Mouse (Mus musculus) macrophage (primary cell): ENCODE measurements around the gene Rcor1. TPM values are rescaled to one million over a fixed set of nuclear protein-coding genes. Genes with fewer than 3 reads are reported as not detected.

Source experiments
- H3K27ac ChIP-seq: fragments of 350-480 bp; formaldehyde crosslinking; 2 replicates; pipeline ENCODE4 v1.9.0; 2021
- H3K36me3 ChIP-seq: fragments of 350-480 bp; formaldehyde crosslinking; 2 replicates; pipeline ENCODE4 v1.9.0; 2021; ENCODE audit errors: inconsistent target
- H3K4me3 ChIP-seq: fragments of 350-480 bp; formaldehyde crosslinking; 2 replicates; pipeline ENCODE4 v1.9.0; 2021; ENCODE audit errors: inconsistent target
- H3K79me2 ChIP-seq: fragments of 350-480 bp; formaldehyde crosslinking; 2 replicates; pipeline ENCODE4 v1.9.0; 2021; ENCODE audit errors: inconsistent target
- WGBS: methylation state at CpG from one replicate; pipeline ENCODE4 v1.1.7; 2026; ENCODE audit warnings: inconsistent platforms; ENCODE audit not compliant: missing documents; 5-methylcytosine and 5-hydroxymethylcytosine counted together
- polyA plus RNA-seq: library from polyadenylated mRNA; stranded (reverse); fragments of 250-400 nt; gene quantifications from 3 replicates; pipeline ENCODE4 v1.2.4, GENCODE M21; 2018; ENCODE audit warnings: inconsistent platforms

The Rcor1 gene
- polyA plus RNA-seq, 1 experiment from 2014 or later = 22.6 TPM

DNA sequence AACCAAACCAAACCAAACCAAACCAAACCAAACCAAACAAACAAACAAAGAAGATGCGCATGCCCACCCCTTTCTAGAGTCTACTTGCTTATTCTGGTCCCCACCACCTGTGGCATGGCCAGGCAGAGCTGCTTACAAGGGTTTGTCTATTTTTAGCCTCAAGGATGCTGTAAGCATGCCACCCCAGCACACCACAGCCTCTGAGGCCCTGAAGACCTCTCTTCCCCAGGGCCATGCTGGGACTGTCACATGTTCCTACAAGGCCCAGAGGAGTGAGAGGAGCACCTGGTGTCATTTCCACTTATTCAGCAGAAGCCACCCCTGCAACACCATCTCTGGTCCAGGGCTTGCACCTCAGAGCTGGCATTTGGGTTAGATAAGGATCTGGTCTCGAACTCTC, 105.4 kb downstream of the Rcor1 start:
- no peaks in the 10 kb centered on the region for H3K79me2 ChIP-seq
- H3K4me3 ChIP-seq = no peak overlapping the region
- H3K36me3 ChIP-seq = no peaks in the 10 kb centered on the region
- WGBS = 95% methylated on average over 2 of the region's 2 CpGs
- H3K27ac ChIP-seq = no peak overlapping the region

DNA sequence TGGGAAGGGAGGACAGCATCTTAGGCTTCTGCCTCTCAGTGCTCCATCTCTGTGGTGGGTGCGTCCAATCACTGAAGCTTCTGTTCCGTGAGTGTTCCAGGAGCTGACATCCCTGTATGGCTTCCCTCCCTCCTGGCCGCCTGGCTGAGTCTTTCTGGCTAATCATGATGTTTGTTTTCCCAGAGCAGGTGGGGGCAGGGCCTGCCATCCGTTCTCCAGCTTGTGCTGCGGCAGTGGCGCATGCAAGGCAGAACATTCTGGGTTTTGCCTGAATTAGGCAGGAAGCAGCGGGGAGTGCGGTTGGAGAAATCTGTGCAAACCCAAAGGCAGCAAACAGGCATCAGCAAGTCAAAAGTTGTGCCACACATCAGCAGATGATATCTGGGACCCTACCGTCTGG, 106.1 kb downstream of the Rcor1 start:
- no peaks in the 10 kb centered on the region for H3K79me2 ChIP-seq
- no peaks in the 10 kb centered on the region for H3K36me3 ChIP-seq
- H3K4me3 ChIP-seq = no peak overlapping the region
- 90% methylated on average over 9 of the region's 9 CpGs for WGBS
- no peak overlapping the region for H3K27ac ChIP-seq

- Histone ChIP-seq H3K79me2 (no peaks in the 10 kb centered on the region), H3K36me3 (no peaks in the 10 kb centered on the region), H3K4me3 (no peak overlapping the region), H3K27ac (no peak overlapping the region)
- WGBS = 49% methylated on average over 17 of the region's 17 CpGs
These were observed 110.5 kb downstream of the Rcor1 start for GRCm38 (mm10) chr12:111149495-111150235.

DNA sequence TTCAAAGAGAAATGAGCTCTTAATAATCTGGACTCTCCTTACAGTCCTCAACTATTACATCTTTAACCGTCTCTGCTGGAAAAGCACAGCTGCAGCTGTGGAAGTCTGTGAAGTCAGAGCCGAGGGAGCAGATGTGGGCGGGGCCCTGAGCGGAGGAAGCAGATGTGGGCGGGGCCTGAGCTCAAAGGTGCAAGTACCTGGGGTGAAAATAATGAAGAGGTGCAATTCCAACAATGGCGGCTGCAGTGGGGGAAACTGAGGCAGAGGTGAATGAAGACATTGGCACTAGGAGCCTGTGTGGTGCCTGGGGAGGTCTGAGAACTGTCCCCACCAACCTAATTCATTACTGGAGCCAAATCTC, 111.1 kb downstream of the Rcor1 start:
- H3K79me2 ChIP-seq = no peaks in the 10 kb centered on the region
- no peak overlapping the region for H3K4me3 ChIP-seq
- H3K27ac ChIP-seq = no peak overlapping the region
- no peaks in the 10 kb centered on the region for H3K36me3 ChIP-seq
- WGBS = 28% methylated on average over 6 of the region's 6 CpGs

- no peak overlapping the region for H3K4me3 ChIP-seq
- H3K36me3 ChIP-seq = no peaks in the 10 kb centered on the region
- WGBS = 91% methylated on average over 4 of the region's 5 CpGs
- H3K79me2 ChIP-seq = no peaks in the 10 kb centered on the region
- no peak overlapping the region for H3K27ac ChIP-seq
These were observed 112.4 kb downstream of the Rcor1 start for GRCm38 (mm10) chr12:111151422-111152156.

DNA sequence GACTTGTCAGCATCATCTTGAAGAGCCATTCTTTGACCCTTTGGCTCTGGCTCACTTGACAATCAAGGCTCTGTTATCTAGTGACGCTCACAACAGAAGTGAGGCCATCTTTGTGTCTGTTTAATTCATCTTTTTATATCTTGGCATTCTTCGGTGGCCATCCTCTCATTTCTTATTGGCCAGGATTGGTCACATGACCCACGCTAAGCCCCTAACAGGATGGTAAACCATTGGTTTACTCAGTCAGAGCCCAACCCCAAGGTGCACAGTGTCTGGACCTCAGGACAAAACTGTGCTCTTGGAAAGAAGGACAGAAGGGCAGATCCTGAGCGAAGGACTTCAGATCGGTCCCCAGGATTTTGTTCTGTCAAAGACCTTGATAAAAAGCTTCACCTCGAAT, 113.4 kb downstream of the Rcor1 start:
- no peak overlapping the region for H3K27ac ChIP-seq
- WGBS = 93% methylated on average over 6 of the region's 6 CpGs

DNA sequence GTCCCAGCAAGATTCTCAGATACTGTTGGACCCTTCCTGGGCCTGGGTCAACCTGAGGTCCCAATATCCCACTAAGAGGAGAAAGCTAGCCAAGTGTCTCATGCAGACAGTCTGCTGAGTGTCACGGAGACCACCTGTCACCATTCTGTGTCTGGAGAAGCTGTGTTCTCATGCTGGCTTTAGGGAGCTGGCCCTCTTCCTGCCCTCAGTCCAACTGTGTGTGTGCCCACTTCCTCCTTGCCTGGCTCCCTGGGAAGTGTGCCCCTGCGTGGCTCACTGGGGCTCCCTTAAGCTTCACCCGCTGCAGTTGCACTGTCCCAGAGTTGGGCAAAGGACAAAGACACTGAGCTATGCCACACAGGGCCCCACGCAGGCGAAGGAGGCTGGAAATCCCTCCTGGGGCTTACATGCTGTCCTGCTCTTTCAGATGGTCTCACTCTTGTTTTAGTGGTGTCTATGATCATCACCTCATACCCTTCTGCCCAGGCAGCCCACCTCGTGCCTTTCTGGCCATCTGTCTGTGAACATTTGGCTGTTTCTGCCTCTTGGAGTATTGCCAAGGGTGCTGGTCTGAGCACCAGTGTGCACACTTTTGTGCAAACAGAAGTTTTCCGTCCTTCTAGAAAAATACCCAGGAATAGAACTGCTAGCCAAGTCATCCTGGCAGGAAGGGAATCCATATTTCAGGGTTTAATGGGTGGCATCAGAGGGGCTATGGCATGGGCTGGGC, 114.0 kb downstream of the Rcor1 start:
- Histone ChIP-seq H3K4me3 (no peak overlapping the region), H3K36me3 (no peaks in the 10 kb centered on the region), H3K27ac (no peak overlapping the region), H3K79me2 (no peaks in the 10 kb centered on the region)
- WGBS = 48% methylated on average over 7 of the region's 7 CpGs

More for the DNA sequence above, 113.4 kb downstream of the Rcor1 start:
- H3K79me2 ChIP-seq = no peaks in the 10 kb centered on the region
- H3K36me3 ChIP-seq = no peaks in the 10 kb centered on the region
- no peak overlapping the region for H3K4me3 ChIP-seq

GRCm38 (mm10) chr12:111153946-111154345, 114.8 kb downstream of the Rcor1 start:
- no peak overlapping the region for H3K4me3 ChIP-seq
- H3K79me2 ChIP-seq = no peaks in the 10 kb centered on the region
- H3K36me3 ChIP-seq = no peaks in the 10 kb centered on the region
- 86% methylated on average over 5 of the region's 5 CpGs for WGBS
- no peak overlapping the region for H3K27ac ChIP-seq

DNA sequence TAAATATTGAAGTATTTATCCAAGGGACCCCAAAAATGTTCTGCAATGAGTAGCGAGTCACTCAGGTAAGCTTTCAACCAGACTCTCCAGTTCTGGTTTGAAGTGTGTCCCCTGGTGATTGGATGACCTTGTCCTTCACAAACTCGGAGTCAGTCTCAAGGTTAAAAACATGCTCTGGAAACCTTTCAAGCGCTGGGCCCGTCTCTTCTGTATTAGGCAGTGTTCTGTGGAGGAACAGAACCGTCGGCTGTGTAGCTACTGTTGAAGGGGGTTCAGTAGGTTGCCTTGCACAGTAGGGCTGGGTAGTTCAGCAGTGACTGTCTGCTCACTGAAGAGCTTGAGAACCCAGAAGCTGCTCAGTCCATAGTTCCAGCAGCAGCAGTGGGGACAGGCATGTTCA, 115.5 kb downstream of the Rcor1 start:
- Histone ChIP-seq H3K27ac (no peak overlapping the region), H3K4me3 (no peak overlapping the region), H3K36me3 (no peaks in the 10 kb centered on the region), H3K79me2 (no peaks in the 10 kb centered on the region)
- WGBS = 94% methylated on average over 6 of the region's 6 CpGs

GRCm38 (mm10) chr12:111155756-111156155, 116.6 kb downstream of the Rcor1 start:
- Histone ChIP-seq H3K4me3 (no peak overlapping the region), H3K36me3 (no peaks in the 10 kb centered on the region), H3K27ac (no peak overlapping the region), H3K79me2 (no peaks in the 10 kb centered on the region)
- 60% methylated on average over 1 of the region's 1 CpGs for WGBS

DNA sequence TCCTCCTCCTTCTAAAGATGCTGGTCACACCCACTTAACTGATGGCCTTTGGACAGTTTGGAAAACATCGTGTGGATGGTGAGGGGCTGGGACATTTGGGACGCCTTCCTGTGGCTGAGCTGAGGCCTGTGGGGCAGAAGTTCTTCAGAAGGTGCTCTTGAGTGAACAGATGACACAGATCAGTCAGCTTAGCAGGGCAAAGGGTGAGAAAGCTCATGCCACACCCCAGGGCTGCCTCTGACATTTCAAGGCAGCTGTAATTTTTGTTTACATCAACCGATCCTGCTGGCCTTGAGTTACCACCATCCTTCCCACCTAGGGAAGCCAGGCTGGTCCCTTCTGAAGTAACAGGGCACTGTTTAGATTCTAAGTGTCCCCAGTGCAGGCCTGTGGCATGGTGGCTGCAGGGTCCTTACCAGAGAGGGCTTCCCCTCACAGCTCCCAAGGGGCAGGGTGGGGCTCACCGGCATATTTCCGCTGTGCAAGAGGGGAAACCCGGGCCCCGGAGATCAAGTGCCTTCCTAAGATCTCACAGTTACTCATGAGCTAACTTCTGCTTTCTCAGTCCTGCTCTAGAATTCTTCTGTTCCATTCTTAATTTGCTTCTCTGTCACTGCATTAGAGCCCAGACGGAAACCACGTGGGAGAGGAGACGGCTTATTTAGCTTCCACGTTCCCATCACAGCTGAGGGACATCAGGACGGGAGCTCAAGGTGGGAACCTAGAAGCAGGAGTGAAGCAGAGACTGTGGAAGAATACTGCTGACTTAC, 120.7 kb downstream of the Rcor1 start:
- peak overlapping the region; percentile 93 for H3K27ac ChIP-seq
- H3K79me2 ChIP-seq = no peaks in the 10 kb centered on the region
- H3K4me3 ChIP-seq = peak overlapping the region; percentile 1; the same call in 1 of the 2 replicates
- 2% methylated on average over 12 of the region's 12 CpGs for WGBS
- no peaks in the 10 kb centered on the region for H3K36me3 ChIP-seq

DNA sequence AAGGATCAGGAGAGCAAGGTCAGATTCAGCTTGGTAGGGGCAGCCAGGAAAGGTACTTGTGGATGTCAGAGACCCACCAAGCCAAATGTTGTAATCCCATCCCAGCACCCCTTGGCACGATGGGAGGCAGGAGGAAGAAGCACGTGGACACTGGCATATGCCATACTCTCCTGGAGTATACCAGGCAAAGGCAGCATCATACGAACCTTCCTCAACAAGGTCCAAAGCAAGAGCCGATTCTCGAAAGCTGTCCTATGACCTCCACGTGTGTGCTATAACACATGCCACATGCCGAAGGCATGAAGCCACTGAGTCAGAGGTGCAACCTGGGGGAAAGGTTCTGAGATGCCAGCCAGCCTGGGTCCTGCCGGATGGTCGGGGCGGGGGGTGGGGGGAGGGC, 121.7 kb downstream of the Rcor1 start:
- no peak overlapping the region for H3K4me3 ChIP-seq
- H3K79me2 ChIP-seq = no peaks in the 10 kb centered on the region
- peak overlapping the region; percentile 93; the same call in 1 of the 2 replicates for H3K27ac ChIP-seq
- H3K36me3 ChIP-seq = no peaks in the 10 kb centered on the region
- WGBS = 95% methylated on average over 10 of the region's 10 CpGs

GRCm38 (mm10) chr12:111161943-111162311, 122.8 kb downstream of the Rcor1 start:
- H3K79me2 ChIP-seq = peaks cover 1% of the 10 kb centered on the region
- H3K27ac ChIP-seq = no peak overlapping the region
- H3K4me3 ChIP-seq = no peak overlapping the region
- 62% methylated on average over 7 of the region's 7 CpGs for WGBS
- no peaks in the 10 kb centered on the region for H3K36me3 ChIP-seq

GRCm38 (mm10) chr12:111162312-111163061, 123.3 kb downstream of the Rcor1 start:
- WGBS = 43% methylated on average over 15 of the region's 16 CpGs
- Histone ChIP-seq H3K4me3 (no peak overlapping the region), H3K79me2 (peaks cover 7% of the 10 kb centered on the region), H3K27ac (no peak overlapping the region), H3K36me3 (no peaks in the 10 kb centered on the region)
